Mouse (Mus musculus): ENCODE data around the gene Gm5592.
"Not testable (repeated sequence)": the region's sequence is repeated elsewhere in the genome, so short reads cannot be mapped to it uniquely, and the experiment has no call there.

Gm5592 gene

GRCm38 (mm10) chr7:41153541-41153940 lies at the start of gene Gm5592:
Gm5592 (plus strand) TSS chr7:41153841.
- DNase-seq (ENCODE audit: low spot score in 2 of 2) = not testable (repeated sequence)

DNA sequence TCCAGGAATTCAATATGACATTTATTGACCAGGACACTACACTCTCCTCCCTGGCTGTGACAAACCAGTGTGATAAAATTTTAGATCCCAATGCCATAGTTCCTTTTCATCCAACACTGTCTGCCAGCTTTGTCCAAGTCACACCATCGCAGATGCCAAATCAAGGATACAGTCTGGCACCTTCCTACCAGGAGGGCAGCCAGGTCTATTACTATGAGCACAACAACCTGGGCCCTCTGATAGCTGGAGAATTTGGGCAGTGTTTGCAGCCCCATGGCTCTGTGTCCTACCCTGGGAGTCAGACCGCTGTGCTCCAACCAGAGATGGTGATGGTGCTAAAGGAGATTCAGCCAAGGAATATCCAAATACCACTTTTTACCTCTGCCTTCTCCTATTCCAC lies 2.2 kb downstream of the Gm5592 start:
- DNase-seq (ENCODE audit: low spot score in 2 of 2) = not testable (repeated sequence)

DNA sequence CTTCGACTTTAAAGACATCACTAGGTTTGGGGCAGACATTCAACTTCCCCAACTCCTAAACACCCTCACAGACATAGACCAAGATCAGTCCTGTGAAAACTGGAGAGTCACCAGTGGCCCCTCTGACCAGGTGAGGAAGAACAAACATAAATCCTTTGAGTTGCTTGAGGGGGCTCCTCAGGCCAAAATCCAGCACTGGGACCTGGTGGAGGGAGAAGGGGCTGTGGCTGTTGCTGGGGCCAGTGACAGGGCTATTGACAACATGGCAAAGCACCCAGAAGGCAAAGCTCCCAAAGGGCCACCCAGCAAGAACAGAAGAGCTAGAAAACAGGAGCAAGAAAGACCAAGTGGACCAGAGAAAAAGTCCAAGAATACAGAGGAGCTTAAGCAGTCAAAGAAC lies 4.2 kb downstream of the Gm5592 start:
- DNase-seq (ENCODE audit: low spot score in 2 of 2) = not testable (repeated sequence)

DNA sequence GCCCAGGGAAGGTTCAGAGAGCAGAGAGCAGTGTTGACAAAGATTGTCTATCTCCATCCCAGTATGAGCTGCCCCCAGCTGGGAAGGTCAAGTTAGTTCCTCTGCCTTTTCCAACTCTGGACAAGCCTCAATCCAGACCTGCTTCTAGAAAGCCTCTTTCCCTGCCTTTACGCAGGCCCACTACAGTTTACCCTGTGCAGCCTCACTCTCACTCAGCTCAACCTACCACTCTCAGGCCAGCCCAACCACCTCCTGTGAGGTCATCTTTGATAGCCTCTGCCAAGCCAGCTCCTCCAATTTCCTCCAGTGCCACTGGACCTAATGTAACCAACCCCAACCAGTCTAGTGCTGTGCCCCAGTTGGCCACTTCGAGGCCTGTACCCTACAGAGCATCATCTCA lies 4.9 kb downstream of the Gm5592 start:
- DNase-seq (ENCODE audit: low spot score in 2 of 2) = not testable (repeated sequence)

DNA sequence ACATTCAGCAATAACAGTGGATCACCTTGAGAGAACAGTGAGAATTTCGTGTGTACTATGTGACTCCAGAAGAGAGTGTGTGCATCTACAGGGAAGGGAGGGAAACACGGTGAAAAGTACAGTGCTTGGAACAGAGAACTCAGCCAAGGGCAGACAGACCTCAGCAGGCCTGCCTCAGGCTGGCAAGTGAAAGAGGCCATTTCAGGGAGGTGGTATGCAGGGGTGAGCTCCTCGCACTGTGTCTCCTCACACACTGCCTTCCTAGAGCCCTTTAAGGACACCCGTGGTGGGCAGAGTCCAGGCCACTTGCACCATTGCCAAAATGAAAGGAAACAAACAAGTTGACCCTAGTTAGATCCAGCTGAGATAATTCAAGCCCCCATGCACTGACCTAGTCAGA lies 40.0 kb downstream of the Gm5592 start:
- no peak for DNase-seq (ENCODE audit: low spot score in 2 of 2)

Data from thymus, postnatal 10 days (tissue).